Mouse (Mus musculus): ENCODE results near the gene Asah2.
"Not testable (repeated sequence)": the region's sequence is repeated elsewhere in the genome, so short reads cannot be mapped to it uniquely, and the experiment has no call there.

The Asah2 gene

GRCm38 (mm10) chr19:32102294-32102975 is 5.6 kb downstream of the Asah2 start:
- DNase-seq (ENCODE audit: low spot score): no peak

- no peak for DNase-seq (ENCODE audit: low spot score)
Measured at GRCm38 (mm10) chr19:32098582-32098981, 9.4 kb downstream of the Asah2 start.

DNA sequence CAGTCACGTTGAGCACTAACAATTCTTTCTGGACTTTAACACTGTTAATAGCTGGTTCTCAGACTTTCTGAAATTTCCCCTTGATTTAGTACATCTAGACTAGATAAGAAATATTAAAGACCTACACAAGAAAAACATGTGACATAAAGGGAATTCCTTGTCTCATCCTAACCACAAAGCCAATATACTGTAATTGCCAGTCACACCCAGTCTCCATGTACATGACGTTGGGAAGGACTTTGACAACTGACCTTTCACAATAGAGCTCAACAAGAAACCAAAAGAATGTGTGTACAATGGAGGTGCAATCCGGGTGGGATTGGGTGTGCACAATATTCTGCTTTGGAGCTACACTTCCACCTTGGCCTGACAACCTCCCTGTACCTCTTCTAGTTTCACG is 15.7 kb downstream of the Asah2 start:
- no peak for DNase-seq (ENCODE audit: low spot score)

DNA sequence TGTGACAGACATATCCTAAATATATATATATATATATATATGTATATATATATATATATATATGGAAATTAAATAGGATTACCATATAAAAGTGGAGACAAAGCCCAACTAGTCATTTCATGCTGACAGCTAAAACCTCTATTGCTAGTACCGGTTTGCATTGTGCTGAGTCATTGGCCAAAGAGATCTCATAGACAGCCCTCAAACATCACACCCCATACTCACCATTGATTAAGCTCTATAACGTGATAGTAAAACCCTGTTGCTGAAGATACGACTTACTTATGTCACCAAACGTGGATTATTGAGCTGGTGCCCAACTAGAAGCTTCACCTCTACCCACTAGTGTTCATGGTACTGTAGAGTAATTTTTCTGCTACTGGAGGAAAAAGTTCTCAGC is 17.2 kb downstream of the Asah2 start:
- no peak for DNase-seq (ENCODE audit: low spot score)

DNA sequence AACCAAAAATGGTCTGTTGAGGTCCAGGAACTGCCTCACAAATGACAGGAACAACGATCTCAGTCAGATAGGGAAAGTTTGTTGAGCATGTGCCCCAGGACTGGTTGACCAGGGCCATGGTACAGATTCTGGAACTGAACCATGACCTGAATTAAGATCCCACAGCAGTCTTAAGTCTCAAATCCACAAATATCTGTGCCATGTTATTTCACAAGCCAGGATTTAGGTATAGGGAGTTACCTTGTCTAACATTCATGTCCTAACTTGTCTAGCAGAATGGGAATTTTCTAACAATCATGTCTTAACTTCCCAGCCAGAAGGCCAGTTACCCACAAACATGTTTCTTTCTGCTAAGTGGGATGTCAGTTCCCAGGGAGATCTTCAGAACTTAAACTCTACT is 19.4 kb downstream of the Asah2 start:
- no peak for DNase-seq (ENCODE audit: low spot score)

GRCm38 (mm10) chr19:32087736-32088470 is 20.1 kb downstream of the Asah2 start:
- DNase-seq (ENCODE audit: low spot score): no peak

DNA sequence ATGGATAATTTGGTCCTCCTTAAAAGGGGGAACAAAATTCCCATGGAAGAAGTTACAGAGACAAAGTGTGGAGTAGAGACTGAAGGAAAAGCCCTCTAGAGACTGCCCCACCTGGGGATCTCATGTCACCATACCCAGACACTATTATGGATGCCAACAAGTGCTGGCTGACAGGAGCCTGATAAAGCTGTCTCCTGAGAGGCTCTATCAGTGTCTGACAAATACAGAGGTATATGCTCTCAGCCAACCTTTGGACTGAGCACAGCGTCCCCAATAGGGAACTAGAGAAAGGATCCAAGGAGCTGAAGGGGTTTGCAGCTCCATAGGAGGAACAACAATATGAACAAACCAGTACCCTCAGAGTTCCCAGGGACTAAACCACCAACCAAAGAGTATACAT is 23.2 kb downstream of the Asah2 start:
- not testable (repeated sequence) for DNase-seq (ENCODE audit: low spot score)

DNA sequence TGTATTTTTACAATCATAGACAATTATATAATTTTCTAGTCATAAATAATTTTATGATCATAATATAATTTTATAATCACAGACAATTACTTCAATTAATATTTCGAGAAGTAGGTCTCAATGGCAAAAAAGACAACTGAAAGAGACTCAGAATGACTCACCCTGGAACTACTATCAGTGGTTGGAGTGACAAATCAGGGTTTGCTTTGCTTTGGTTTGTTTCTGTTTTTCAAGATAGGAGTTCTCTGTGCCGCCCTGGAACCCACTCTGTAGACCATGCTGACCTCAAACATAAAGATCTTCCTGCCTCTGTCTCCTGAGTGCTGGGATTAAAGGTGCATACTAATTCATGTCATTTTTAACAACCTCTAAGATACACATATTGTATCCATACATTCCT is 37.7 kb downstream of the Asah2 start:
- no peak for DNase-seq (ENCODE audit: low spot score)

DNA sequence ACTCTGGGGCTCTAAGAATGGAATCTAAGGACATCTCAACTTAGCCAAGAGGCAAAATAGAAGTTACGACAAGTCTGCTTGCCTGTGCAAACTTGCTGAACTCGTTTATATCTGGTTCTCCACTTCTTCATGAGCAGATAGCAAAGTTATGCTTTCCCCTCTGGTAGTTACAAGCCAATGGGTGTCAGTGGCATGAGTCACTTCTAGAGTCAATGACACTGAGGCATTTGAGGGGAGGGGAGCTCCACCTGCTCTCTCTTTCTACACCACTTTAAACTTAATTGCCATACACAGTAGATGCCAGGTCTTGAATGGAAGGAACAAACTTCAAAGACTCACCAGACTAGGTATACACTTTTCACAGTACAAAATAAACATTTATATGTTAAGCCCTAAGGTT is 38.4 kb downstream of the Asah2 start:
- DNase-seq (ENCODE audit: low spot score): no peak

DNA sequence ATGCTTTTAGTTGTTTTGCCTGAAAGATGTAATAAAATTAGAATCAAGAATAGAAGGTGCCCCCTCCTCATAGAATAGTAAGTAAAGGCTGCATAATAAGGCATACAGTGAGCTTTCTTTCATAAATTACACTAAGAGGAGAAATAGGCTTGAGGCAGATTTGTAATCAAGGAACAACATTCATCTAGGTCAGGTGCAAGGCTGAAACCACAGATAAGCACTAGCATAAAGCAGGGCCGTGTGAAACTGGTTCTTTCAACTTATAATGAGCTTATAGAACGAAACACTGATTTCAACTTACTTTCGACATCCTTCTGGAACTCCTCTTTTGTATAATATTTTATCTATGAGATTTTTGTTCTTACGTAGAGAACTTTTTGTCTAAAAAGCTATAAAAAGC is 40.3 kb downstream of the Asah2 start:
- DNase-seq (ENCODE audit: low spot score): no peak

- no peak for DNase-seq (ENCODE audit: low spot score)
Measured at GRCm38 (mm10) chr19:32061294-32061693, 46.7 kb downstream of the Asah2 start.

- no peak for DNase-seq (ENCODE audit: low spot score)
Measured at GRCm38 (mm10) chr19:32056252-32056651, 51.8 kb downstream of the Asah2 start.

GRCm38 (mm10) chr19:32055725-32056124 is 52.3 kb downstream of the Asah2 start:
- no peak for DNase-seq (ENCODE audit: low spot score)

DNA sequence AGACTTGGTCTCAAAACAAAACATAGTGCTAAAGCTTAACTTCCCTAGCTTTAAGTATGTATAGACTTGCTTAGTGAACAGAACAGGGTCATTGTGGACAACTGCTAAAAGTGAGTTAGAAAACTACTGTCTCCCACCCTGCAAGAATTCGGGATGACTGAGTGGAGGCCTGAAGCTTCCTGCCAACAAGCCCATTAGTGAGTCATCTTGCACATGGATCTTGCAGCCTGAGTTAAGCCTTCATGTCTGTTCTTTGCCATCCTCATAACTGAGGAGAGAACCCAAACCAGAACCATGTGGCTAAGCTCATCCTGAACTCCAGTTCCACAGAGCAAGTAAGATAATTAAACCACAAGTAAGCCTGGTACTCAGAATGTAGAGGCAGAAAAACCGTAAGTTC is 56.8 kb downstream of the Asah2 start:
- DNase-seq (ENCODE audit: low spot score): no peak

DNA sequence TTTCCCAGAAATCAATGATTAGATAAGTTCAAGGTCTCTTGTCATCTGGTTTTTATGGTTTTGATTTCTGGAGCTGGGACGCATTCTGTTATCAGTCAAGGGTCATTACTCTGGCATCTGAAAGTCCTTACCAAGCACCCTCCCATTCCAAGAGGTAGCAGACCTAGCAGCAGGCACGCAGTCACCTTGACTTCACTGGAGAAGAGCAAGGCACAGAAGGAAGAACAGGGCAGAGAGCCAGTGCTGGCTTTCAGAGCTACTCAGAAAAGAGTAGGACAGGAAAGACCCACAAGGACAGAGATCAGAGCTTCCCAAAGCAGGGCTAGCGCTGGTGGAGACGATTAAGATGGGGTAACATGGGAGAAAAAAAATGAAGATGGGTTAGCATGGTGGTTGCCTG is 75.1 kb downstream of the Asah2 start:
- DNase-seq (ENCODE audit: low spot score): no peak

DNA sequence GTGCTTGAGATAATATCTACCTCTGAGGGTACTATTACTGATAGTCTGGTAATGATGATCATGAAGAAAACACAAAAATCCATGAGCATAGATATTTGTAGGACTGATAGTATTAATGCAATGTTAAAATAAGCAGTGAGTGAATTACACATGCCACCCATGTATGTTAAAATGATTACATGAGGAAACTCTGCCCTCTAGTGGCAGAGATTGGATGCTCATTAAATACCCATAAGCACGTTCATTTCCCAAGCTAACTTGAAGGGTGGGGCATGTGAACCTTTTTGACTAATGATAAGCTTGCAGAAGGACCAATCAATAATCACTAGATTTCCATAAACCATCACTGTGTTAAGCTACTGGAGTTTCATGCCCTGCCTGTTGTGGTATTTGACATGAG is 77.6 kb downstream of the Asah2 start:
- peak; percentile 22 for DNase-seq (ENCODE audit: low spot score)

- no peak for DNase-seq (ENCODE audit: low spot score)
Measured at GRCm38 (mm10) chr19:32025443-32025842, 82.6 kb downstream of the Asah2 start.

GRCm38 (mm10) chr19:32019722-32020121 is 88.3 kb downstream of the Asah2 start:
- DNase-seq (ENCODE audit: low spot score): no peak

- DNase-seq (ENCODE audit: low spot score): no peak
Measured at GRCm38 (mm10) chr19:32018585-32018984, 89.4 kb downstream of the Asah2 start.

GRCm38 (mm10) chr19:32018053-32018452 is 90.0 kb downstream of the Asah2 start:
- DNase-seq (ENCODE audit: low spot score): no peak

GRCm38 (mm10) chr19:32002623-32003022 is 105.4 kb downstream of the Asah2 start:
- no peak for DNase-seq (ENCODE audit: low spot score)

DNA sequence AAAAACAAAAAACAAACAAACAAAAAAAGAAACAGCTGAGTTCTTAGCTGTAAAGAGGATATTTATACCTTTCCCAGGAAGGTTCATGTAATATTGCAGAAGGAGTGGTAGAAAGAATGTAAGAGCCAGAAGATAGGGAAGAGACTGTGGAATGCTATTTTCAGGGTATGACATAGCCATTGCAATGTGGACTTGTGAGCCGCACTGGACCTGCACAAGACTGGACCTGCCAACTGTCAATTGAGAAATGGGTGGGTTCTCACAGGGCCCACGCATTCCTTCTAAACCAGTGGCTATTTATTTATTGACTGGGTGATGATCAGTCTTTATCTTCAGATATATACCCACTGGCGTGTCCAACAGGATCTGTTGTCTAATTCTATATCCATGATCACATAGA is 111.1 kb downstream of the Asah2 start:
- DNase-seq (ENCODE audit: low spot score): no peak

DNA sequence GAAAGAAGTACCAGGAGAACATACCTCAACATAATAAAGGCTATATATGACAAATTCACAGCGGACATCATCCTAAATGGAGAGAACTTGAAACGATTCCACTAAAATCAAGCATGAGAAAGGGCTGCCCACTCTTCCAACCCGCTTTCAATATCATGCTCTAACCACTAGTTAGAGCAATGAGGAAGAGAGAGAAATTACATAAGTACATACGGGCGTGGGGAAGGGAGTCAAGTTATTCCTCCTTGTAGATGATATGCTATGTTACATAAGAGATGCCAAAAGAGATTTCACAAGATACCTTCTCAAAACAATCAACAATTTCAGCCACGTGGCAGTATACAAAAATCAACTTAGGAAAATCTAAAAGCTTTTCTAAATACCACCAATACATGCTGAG is 117.0 kb downstream of the Asah2 start:
- DNase-seq (ENCODE audit: low spot score): no peak

DNA sequence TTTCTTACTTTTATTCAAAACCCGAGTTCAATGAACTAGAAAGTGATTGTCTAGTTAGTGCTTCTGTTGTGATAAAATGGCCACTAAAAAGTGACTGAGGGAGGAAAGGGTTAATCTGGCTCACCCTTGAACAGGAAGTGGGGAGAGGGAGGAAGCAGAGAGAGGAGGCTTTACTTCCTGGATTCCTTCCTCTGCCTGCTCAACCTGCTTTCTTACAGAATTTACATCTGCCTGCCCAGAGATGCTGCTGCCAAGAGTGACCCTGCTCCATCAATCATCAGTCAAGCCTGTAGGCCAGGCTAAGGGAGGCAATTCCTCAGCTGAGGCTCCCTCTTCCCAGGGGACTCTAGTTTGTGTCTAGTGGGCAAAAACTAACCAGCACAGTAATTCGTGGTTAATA is 132.1 kb downstream of the Asah2 start:
- DNase-seq (ENCODE audit: low spot score): no peak

All from ovary, postnatal 14 days (tissue).